Mouse (Mus musculus) liver, adult 2 months (tissue): ENCODE results near the gene Scrt2. TPM values are rescaled to one million over a fixed set of nuclear protein-coding genes. Genes with fewer than 3 reads are reported as not detected.

Source experiments
- DNase-seq: peaks from one replicate; pipeline ENCODE4 v3.0.0-alpha.2; 2011; ENCODE audit warnings: low read depth, low spot score; ENCODE audit errors: extremely low read depth
- H3K27ac ChIP-seq: fragments of 200-500 bp; replicated peaks from 2 replicates; pipeline ENCODE4 v1.5.1; 2012; ENCODE audit warnings: low read depth, mild to moderate bottlenecking, control low read depth, inconsistent platforms, low read length; ENCODE audit not compliant: insufficient read depth
- H3K27me3 ChIP-seq: fragments of 200-500 bp; 2 replicates; pipeline ENCODE4 v1.6.1; 2012; ENCODE audit warnings: mild to moderate bottlenecking, moderate library complexity, low read length, inconsistent platforms; ENCODE audit not compliant: control insufficient read depth, insufficient read depth
- H3K36me3 ChIP-seq: fragments of 200-500 bp; 2 replicates; pipeline ENCODE4 v1.6.1; 2012; ENCODE audit warnings: low read length, inconsistent platforms; ENCODE audit not compliant: control insufficient read depth, insufficient read depth
- H3K4me1 ChIP-seq: fragments of 200-500 bp; 2 replicates; pipeline ENCODE4 v1.6.1; 2011; ENCODE audit warnings: low read length; ENCODE audit not compliant: control insufficient read depth, insufficient read depth
- H3K4me3 ChIP-seq: fragments of 200-500 bp; 2 replicates; pipeline ENCODE4 v1.5.1; 2011; ENCODE audit warnings: low read depth, mild to moderate bottlenecking, control low read depth, low read length, moderate library complexity; ENCODE audit not compliant: insufficient read depth
- H3K79me2 ChIP-seq: fragments of 200-500 bp; 2 replicates; pipeline ENCODE4 v1.6.1; 2012; ENCODE audit warnings: inconsistent platforms, mild to moderate bottlenecking, low read length, moderate library complexity; ENCODE audit not compliant: control insufficient read depth, insufficient read depth
- H3K9ac ChIP-seq: fragments of 200-500 bp; 2 replicates; pipeline ENCODE4 v1.6.1; 2012; ENCODE audit warnings: low read depth, mild to moderate bottlenecking, control low read depth, inconsistent platforms, low read length
- CTCF ChIP-seq: fragments of 200-500 bp; IDR thresholded peaks from 2 replicates; pipeline ENCODE4 v1.5.1; 2011; ENCODE audit warnings: low read depth, low read length, control low read depth
- POLR2A ChIP-seq: fragments of 200-500 bp; IDR thresholded peaks from 2 replicates; pipeline ENCODE4 v1.6.1; 2011; ENCODE audit warnings: low read length, control low read depth; ENCODE audit not compliant: insufficient read depth; ENCODE audit errors: extremely low read depth
- WGBS: fragments of 180-500 bp; shearing (Covaris S2); methylation state at CpG from one replicate; pipeline ENCODE4 v1.1.7; 2018; 5-methylcytosine and 5-hydroxymethylcytosine counted together
- polyA plus RNA-seq: library from polyadenylated mRNA; depleted of rRNA; stranded (reverse); fragments of >200 nt; gene quantifications from 2 replicates; pipeline ENCODE4 v1.2.3, GENCODE M21; 2012
- total RNA-seq: library from RNA; depleted of rRNA; stranded (reverse); fragments of >200 nt; gene quantifications from 2 replicates; pipeline ENCODE4 v1.2.3, GENCODE M21; 2014

Scrt2 gene
- total and polyA plus RNA-seq, 2 experiments, result not detected

GRCm38 (mm10) chr2:152068660-152069433, 12.5 kb upstream of the Scrt2 start:
- Histone ChIP-seq H3K27me3 (0 out of 2 replicates have a peak, but pooled peaks cover 2% of the 10 kb centered on the region), H3K79me2 (no peaks in the 10 kb centered on the region), H3K4me1 (no peaks in the 10 kb centered on the region), H3K9ac (no peak overlapping the region), H3K36me3 (no peaks in the 10 kb centered on the region), H3K4me3 (no peak overlapping the region), H3K27ac (no peak overlapping the region)
- 61% methylated on average over 11 of the region's 11 CpGs for WGBS
- DNase-seq, result no peak
- no peak for TF ChIP-seq POLR2A
- no peak for TF ChIP-seq CTCF

GRCm38 (mm10) chr2:152069434-152069786, 11.9 kb upstream of the Scrt2 start:
- Histone ChIP-seq H3K79me2 (no peaks in the 10 kb centered on the region), H3K4me1 (no peaks in the 10 kb centered on the region), H3K9ac (no peak overlapping the region), H3K27me3 (0 out of 2 replicates have a peak, but pooled peaks cover 3% of the 10 kb centered on the region), H3K27ac (no peak overlapping the region), H3K4me3 (no peak overlapping the region), H3K36me3 (no peaks in the 10 kb centered on the region)
- no peak for TF ChIP-seq POLR2A
- no peak for TF ChIP-seq CTCF
- WGBS, result 69% methylated on average over 9 of the region's 9 CpGs
- no peak for DNase-seq

- H3K27me3 ChIP-seq, result 0 out of 2 replicates have a peak, but pooled peaks cover 5% of the 10 kb centered on the region
- H3K9ac ChIP-seq, result no peak overlapping the region
- no peak for TF ChIP-seq POLR2A
- TF ChIP-seq CTCF, result no peak
- no peaks in the 10 kb centered on the region for H3K36me3 ChIP-seq
- 75% methylated on average over 2 of the region's 2 CpGs for WGBS
- no peak overlapping the region for H3K27ac ChIP-seq
- H3K79me2 ChIP-seq, result no peaks in the 10 kb centered on the region
- no peak overlapping the region for H3K4me3 ChIP-seq
- DNase-seq, result no peak
- H3K4me1 ChIP-seq, result no peaks in the 10 kb centered on the region
These were observed 11.4 kb upstream of the Scrt2 start for GRCm38 (mm10) chr2:152069941-152070340.

- Histone ChIP-seq H3K79me2 (no peaks in the 10 kb centered on the region), H3K9ac (no peak overlapping the region), H3K36me3 (no peaks in the 10 kb centered on the region), H3K27ac (no peak overlapping the region), H3K4me3 (no peak overlapping the region), H3K4me1 (no peaks in the 10 kb centered on the region), H3K27me3 (peaks cover 7% of the 10 kb centered on the region; the same call in 1 of the 2 replicates)
- 75% methylated on average over 2 of the region's 2 CpGs for WGBS
- no peak for DNase-seq
- no peak for TF ChIP-seq POLR2A
These were observed 6.8 kb upstream of the Scrt2 start for GRCm38 (mm10) chr2:152074521-152074920.

GRCm38 (mm10) chr2:152075294-152075889, 5.9 kb upstream of the Scrt2 start:
- WGBS, result 41% methylated on average over 9 of the region's 9 CpGs

GRCm38 (mm10) chr2:152077337-152077736, 4.0 kb upstream of the Scrt2 start:
- Histone ChIP-seq H3K4me1 (peaks cover 2% of the 10 kb centered on the region), H3K9ac (no peak overlapping the region), H3K27me3 (peaks cover 19% of the 10 kb centered on the region), H3K79me2 (no peaks in the 10 kb centered on the region), H3K36me3 (no peaks in the 10 kb centered on the region), H3K4me3 (no peak overlapping the region), H3K27ac (no peak overlapping the region)
- no peak for DNase-seq
- TF ChIP-seq CTCF, result no peak
- TF ChIP-seq POLR2A, result no peak
- 75% methylated on average over 3 of the region's 3 CpGs for WGBS

More at GRCm38 (mm10) chr2:152075294-152075889, 5.9 kb upstream of the Scrt2 start:
- Histone ChIP-seq H3K27me3 (peaks cover 9% of the 10 kb centered on the region; the same call in 1 of the 2 replicates), H3K4me3 (no peak overlapping the region), H3K9ac (no peak overlapping the region), H3K27ac (no peak overlapping the region), H3K4me1 (no peaks in the 10 kb centered on the region), H3K36me3 (no peaks in the 10 kb centered on the region), H3K79me2 (no peaks in the 10 kb centered on the region)
- DNase-seq, result no peak
- TF ChIP-seq POLR2A (no peak), CTCF (no peak)
